Mouse (Mus musculus) thymus, adult 18-20 months (tissue): ENCODE data around the gene Ablim1.
"Not testable (repeated sequence)": the region's sequence is repeated elsewhere in the genome, so short reads cannot be mapped to it uniquely, and the experiment has no call there.

Experiments used
- DNase-seq, 2 experiments: peaks; one replicate each; pipeline ENCODE4 v3.0.0; 2022; ENCODE audit warnings: mixed read lengths in 2 of 2

Ablim1 gene

GRCm38 (mm10) chr19:57141756-57142461 lies 172.8 kb downstream of the Ablim1 start:
- no peak for DNase-seq

- DNase-seq, result no peak
Measured at GRCm38 (mm10) chr19:57140874-57141273, 173.8 kb downstream of the Ablim1 start.

- DNase-seq, result no peak
Measured at GRCm38 (mm10) chr19:57140071-57140470, 174.6 kb downstream of the Ablim1 start.

GRCm38 (mm10) chr19:57138909-57139617 lies 175.7 kb downstream of the Ablim1 start:
- no peak for DNase-seq

- no peak for DNase-seq
Measured at GRCm38 (mm10) chr19:57138469-57138868, 176.2 kb downstream of the Ablim1 start.

GRCm38 (mm10) chr19:57138045-57138444 lies 176.7 kb downstream of the Ablim1 start:
- no peak for DNase-seq

GRCm38 (mm10) chr19:57136228-57136627 lies 178.5 kb downstream of the Ablim1 start:
- peak in 1 of 2 experiments; percentile 72 for DNase-seq

GRCm38 (mm10) chr19:57135654-57136053 lies 179.1 kb downstream of the Ablim1 start:
- DNase-seq, result not testable (repeated sequence)

GRCm38 (mm10) chr19:57134654-57135348 lies 179.9 kb downstream of the Ablim1 start:
- DNase-seq, result no peak

- no peak for DNase-seq
Measured at GRCm38 (mm10) chr19:57132916-57133520, 181.7 kb downstream of the Ablim1 start.

GRCm38 (mm10) chr19:57132281-57132680 lies 182.4 kb downstream of the Ablim1 start:
- peak; percentile 75 to 91 for DNase-seq

GRCm38 (mm10) chr19:57131366-57131765 lies 183.4 kb downstream of the Ablim1 start:
- DNase-seq, result peak; percentile 63 to 81

- no peak for DNase-seq
Measured at GRCm38 (mm10) chr19:57130591-57130990, 184.1 kb downstream of the Ablim1 start.

GRCm38 (mm10) chr19:57129729-57130128 lies 185.0 kb downstream of the Ablim1 start:
- DNase-seq, result no peak

- DNase-seq, result no peak
Measured at GRCm38 (mm10) chr19:57128037-57128436, 186.7 kb downstream of the Ablim1 start.

GRCm38 (mm10) chr19:57127523-57127922 lies 187.2 kb downstream of the Ablim1 start:
- no peak for DNase-seq

GRCm38 (mm10) chr19:57126950-57127349 lies 187.8 kb downstream of the Ablim1 start:
- no peak for DNase-seq

GRCm38 (mm10) chr19:57124906-57125305 lies 189.8 kb downstream of the Ablim1 start:
- DNase-seq, result no peak

GRCm38 (mm10) chr19:57124138-57124519 lies 190.6 kb downstream of the Ablim1 start:
- DNase-seq, result no peak

- DNase-seq, result peak; percentile 71 to 88
Measured at GRCm38 (mm10) chr19:57123503-57124137, 191.1 kb downstream of the Ablim1 start.

- no peak for DNase-seq
Measured at GRCm38 (mm10) chr19:57122261-57122660, 192.5 kb downstream of the Ablim1 start.

- no peak for DNase-seq
Measured at GRCm38 (mm10) chr19:57121036-57121435, 193.7 kb downstream of the Ablim1 start.

- no peak for DNase-seq
Measured at GRCm38 (mm10) chr19:57119661-57120060, 195.1 kb downstream of the Ablim1 start.
